Mouse (Mus musculus): ENCODE measurements around the gene Nhlrc4. TPM values are rescaled to one million over a fixed set of nuclear protein-coding genes. Genes with fewer than 3 reads are reported as not detected.
A peak's percentile ranks its signal among the peaks of the same experiment; 100 is the strongest.

Nhlrc4 gene
- polyA plus RNA-seq, 1 experiment, result 0.56 TPM

GRCm38 (mm10) chr17:25895415-25895814 lies 49.3 kb downstream of the Nhlrc4 start:
- no peak for TF ChIP-seq POLR2A (IDR thresholded peaks at IDR 0.05; ENCODE audit: borderline replicate concordance, extremely low read depth, insufficient read depth, insufficient read length, poor library complexity, severe bottlenecking)
- TF ChIP-seq CTCF (IDR thresholded peaks at IDR 0.05; ENCODE audit: borderline replicate concordance, extremely low read depth, insufficient read depth, insufficient read length), result no peak
- no peak for DNase-seq (ENCODE audit: low read depth)

DNA sequence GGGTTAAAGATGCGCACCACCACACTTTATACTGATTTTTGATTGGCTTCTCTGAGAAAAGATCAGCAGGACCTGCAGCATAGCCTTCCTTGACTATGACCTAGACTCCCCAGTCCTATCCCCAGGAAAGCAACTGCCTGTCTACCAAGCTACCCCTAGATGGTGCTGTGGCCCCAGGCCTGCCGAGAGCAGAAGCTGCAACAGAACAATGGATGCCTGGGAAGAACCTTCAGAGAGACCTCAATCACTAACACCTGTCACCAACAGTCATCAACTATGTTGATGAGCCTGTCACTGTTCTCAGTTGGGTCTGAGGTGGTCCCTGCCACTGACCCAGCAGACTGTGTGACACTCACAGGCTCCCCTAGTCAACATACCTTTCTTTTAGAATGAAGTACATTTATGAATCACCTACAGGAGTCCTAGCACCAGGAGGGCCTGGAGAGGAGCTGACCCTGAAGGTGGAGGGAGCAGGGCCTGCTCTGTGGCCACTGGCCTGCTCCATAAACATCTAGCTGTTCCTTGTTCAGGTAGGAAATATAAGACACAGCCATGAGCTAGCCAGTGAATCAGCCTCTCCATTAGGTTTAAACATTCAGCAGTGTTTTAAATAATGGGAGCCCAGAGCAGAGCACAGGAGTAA lies 50.7 kb downstream of the Nhlrc4 start:
- DNase-seq (ENCODE audit: low read depth), result peak; percentile 90
- TF ChIP-seq POLR2A (IDR thresholded peaks at IDR 0.05; ENCODE audit: borderline replicate concordance, extremely low read depth, insufficient read depth, insufficient read length, poor library complexity, severe bottlenecking) (no peak), CTCF (IDR thresholded peaks at IDR 0.05; ENCODE audit: borderline replicate concordance, extremely low read depth, insufficient read depth, insufficient read length) (peak; percentile 95)

Other genes with a start within 250 kb of the Nhlrc4 start
- gene Gng13, start 227.8 kb downstream of the Nhlrc4 start, polyA plus RNA-seq (2012; rRNA removed), result 0.90 and 1.1 TPM in 2 replicates
- 12.4 and 18.7 TPM in 2 replicates for gene Chtf18, start 217.5 kb downstream of the Nhlrc4 start, polyA plus RNA-seq (2012; rRNA removed)
- 43.2 and 59.4 TPM in 2 replicates for gene Rpusd1, start 217.3 kb downstream of the Nhlrc4 start, polyA plus RNA-seq (2012; rRNA removed)
- 0.09 TPM in 1 of 2 replicates, not detected in the other for gene Mslnl, start 208.9 kb downstream of the Nhlrc4 start, polyA plus RNA-seq (2012; rRNA removed)
- gene Msln, start 190.6 kb downstream of the Nhlrc4 start, polyA plus RNA-seq (2012; rRNA removed), result 0.07 and 0.19 TPM in 2 replicates
- 26.7 and 30.6 TPM in 2 replicates for gene Narfl, start 171.2 kb downstream of the Nhlrc4 start, polyA plus RNA-seq (2012; rRNA removed)
- 167 and 268 TPM in 2 replicates for gene Haghl, start 159.3 kb downstream of the Nhlrc4 start, polyA plus RNA-seq (2012; rRNA removed)
- 0.08 and 0.11 TPM in 2 replicates for gene Ccdc78, start 158.4 kb downstream of the Nhlrc4 start, polyA plus RNA-seq (2012; rRNA removed)
- 93.9 and 145 TPM in 2 replicates for gene Fam173a, start 152.1 kb downstream of the Nhlrc4 start, polyA plus RNA-seq (2012; rRNA removed)
- 0.12 and 0.21 TPM in 2 replicates for gene AC134908.4, start 149.3 kb downstream of the Nhlrc4 start, polyA plus RNA-seq (2012; rRNA removed)
- 107 and 109 TPM in 2 replicates for gene Metrn, start 147.8 kb downstream of the Nhlrc4 start, polyA plus RNA-seq (2012; rRNA removed)
- 91.8 and 101 TPM in 2 replicates for gene Fbxl16, start 135.9 kb downstream of the Nhlrc4 start, polyA plus RNA-seq (2012; rRNA removed)
- gene Wdr24, start 121.3 kb downstream of the Nhlrc4 start, polyA plus RNA-seq (2012; rRNA removed), result 47.0 and 57.5 TPM in 2 replicates
- 80.0 and 93.6 TPM in 2 replicates for gene Jmjd8, start 116.1 kb downstream of the Nhlrc4 start, polyA plus RNA-seq (2012; rRNA removed)
- gene Stub1, start 111.6 kb downstream of the Nhlrc4 start, polyA plus RNA-seq (2012; rRNA removed), result 252 and 308 TPM in 2 replicates
- gene Rhbdl1, start 107.7 kb downstream of the Nhlrc4 start, polyA plus RNA-seq (2012; rRNA removed), result 56.2 and 67.3 TPM in 2 replicates
- 26.6 and 40.8 TPM in 2 replicates for gene Gm20683, start 103.2 kb downstream of the Nhlrc4 start, polyA plus RNA-seq (2012; rRNA removed)
- 88.4 and 111 TPM in 2 replicates for gene Rhot2, start 100.1 kb downstream of the Nhlrc4 start, polyA plus RNA-seq (2012; rRNA removed)
- 49.5 and 81.1 TPM in 2 replicates for gene Wdr90, start 83.5 kb downstream of the Nhlrc4 start, polyA plus RNA-seq (2012; rRNA removed)
- 11.7 and 14.8 TPM in 2 replicates for gene Mcrip2, start 76.2 kb downstream of the Nhlrc4 start, polyA plus RNA-seq (2012; rRNA removed)
- gene Mettl26, start 69.9 kb downstream of the Nhlrc4 start, polyA plus RNA-seq (2012; rRNA removed), result 71.4 and 89.5 TPM in 2 replicates
- gene Wfikkn1, start 64.1 kb downstream of the Nhlrc4 start, polyA plus RNA-seq (2012; rRNA removed), result 0.66 and 0.90 TPM in 2 replicates
- 88.3 and 98.8 TPM in 2 replicates for gene Rab40c, start 25.2 kb downstream of the Nhlrc4 start, polyA plus RNA-seq (2012; rRNA removed)
- 117 and 126 TPM in 2 replicates for gene Pigq, start within 50 bp of the Nhlrc4 start, polyA plus RNA-seq (2012; rRNA removed)
- gene A930017K11Rik, start 7.6 kb upstream of the Nhlrc4 start, polyA plus RNA-seq (2012; rRNA removed), result 0.66 and 1.0 TPM in 2 replicates
- 50.4 and 50.5 TPM in 2 replicates for gene Capn15, start 40.8 kb upstream of the Nhlrc4 start, polyA plus RNA-seq (2012; rRNA removed)
- gene Rab11fip3, start 124.6 kb upstream of the Nhlrc4 start, polyA plus RNA-seq (2012; rRNA removed), result 68.5 and 82.4 TPM in 2 replicates
- 26.8 and 28.6 TPM in 2 replicates for gene Decr2, start 145.4 kb upstream of the Nhlrc4 start, polyA plus RNA-seq (2012; rRNA removed)
- 35.1 and 61.4 TPM in 2 replicates for gene Nme4, start 150.6 kb upstream of the Nhlrc4 start, polyA plus RNA-seq (2012; rRNA removed)
- 11.8 and 12.9 TPM in 2 replicates for gene Tmem8, start 168.3 kb upstream of the Nhlrc4 start, polyA plus RNA-seq (2012; rRNA removed)
- gene Mrpl28, start 178.5 kb upstream of the Nhlrc4 start, polyA plus RNA-seq (2012; rRNA removed), result 94.9 and 119 TPM in 2 replicates
- 27.9 and 31.6 TPM in 2 replicates for gene Axin1, start 193.7 kb upstream of the Nhlrc4 start, polyA plus RNA-seq (2012; rRNA removed)

All from brain, embryonic 14.5 days (tissue).